Mouse (Mus musculus) stomach, embryonic 16.5 days (tissue): Measurements from ENCODE around the gene Folr1. TPM values are rescaled to one million over a fixed set of nuclear protein-coding genes. Genes with fewer than 3 reads are reported as not detected.

Experiments
- ATAC-seq: fragments of 200-750 bp; cut with Nextera tagmentation; 2 replicates; pipeline ENCODE4 v1.8.0; 2017; ENCODE audit warnings: moderate number of reproducible peaks, moderate TSS enrichment; ENCODE audit not compliant: insufficient read depth, low FRiP score
- H3K27ac ChIP-seq: fragments of 300-500 bp; sonication (generic); 2 replicates; pipeline ENCODE4 v1.5.1; 2014; ENCODE audit warnings: low read length
- H3K27me3 ChIP-seq: fragments of 300-500 bp; sonication (generic); 2 replicates; pipeline ENCODE4 v1.6.1; 2014; ENCODE audit warnings: low read length, control low read depth, mixed read lengths; ENCODE audit not compliant: control insufficient read depth, insufficient read depth
- H3K36me3 ChIP-seq: fragments of 300-500 bp; sonication (generic); 2 replicates; pipeline ENCODE4 v1.6.1; 2014; ENCODE audit warnings: low read length; ENCODE audit not compliant: control insufficient read depth, insufficient read depth
- H3K4me1 ChIP-seq: fragments of 300-500 bp; sonication (generic); 2 replicates; pipeline ENCODE4 v1.6.1; 2014; ENCODE audit warnings: low read length, control low read depth, mixed read lengths; ENCODE audit not compliant: control insufficient read depth, insufficient read depth
- H3K4me2 ChIP-seq: fragments of 300-500 bp; sonication (generic); 2 replicates; pipeline ENCODE4 v1.6.1; 2014; ENCODE audit warnings: low read depth, low read length, mixed read lengths
- H3K4me3 ChIP-seq: fragments of 300-500 bp; sonication (generic); replicated peaks from 2 replicates; pipeline ENCODE4 v1.5.1; 2014; ENCODE audit warnings: mild to moderate bottlenecking, low read length
- H3K9ac ChIP-seq: fragments of 300-500 bp; sonication (generic); 2 replicates; pipeline ENCODE4 v1.6.1; 2014; ENCODE audit warnings: low read length
- H3K9me3 ChIP-seq: fragments of 300-500 bp; sonication (generic); replicated peaks from 2 replicates; pipeline ENCODE4 v1.6.1; 2016; ENCODE audit warnings: low read length, control low read depth; ENCODE audit not compliant: control insufficient read depth
- WGBS: fragments of 180-500 bp; shearing (Covaris S2); extraction: QIAGEN DNeasy Blood & Tissue Kit; methylation state at CpG from one replicate; pipeline ENCODE4 v1.1.7; 2014; 5-methylcytosine and 5-hydroxymethylcytosine counted together
- polyA plus RNA-seq: library from polyadenylated mRNA; unstranded; fragments of >200 nt; fragmentation: Nextera tagmentation; extraction: Ambion mirVana; gene quantifications from 2 replicates; pipeline ENCODE4 v1.2.1, GENCODE M21; 2015

The Folr1 gene
- polyA plus RNA-seq, 1 experiment from 2014 or later, result 14.3 TPM

- no peaks in the 10 kb centered on the region for H3K36me3 ChIP-seq
- H3K4me3 ChIP-seq, result no peak overlapping the region
- H3K9ac ChIP-seq, result no peak overlapping the region
- no peak overlapping the region for H3K27ac ChIP-seq
- no peak overlapping the region for H3K4me2 ChIP-seq
- ATAC-seq, result no peak
- H3K9me3 ChIP-seq, result no peaks in the 10 kb centered on the region
- H3K4me1 ChIP-seq, result no peaks in the 10 kb centered on the region
- 74% methylated on average over 4 of the region's 4 CpGs for WGBS
- no peaks in the 10 kb centered on the region for H3K27me3 ChIP-seq
These were observed 10.3 kb upstream of the Folr1 start for GRCm38 (mm10) chr7:101880855-101881254.

GRCm38 (mm10) chr7:101875978-101876377 lies 5.4 kb upstream of the Folr1 start:
- Histone ChIP-seq H3K4me3 (no peak overlapping the region), H3K4me2 (no peak overlapping the region), H3K9ac (no peak overlapping the region), H3K9me3 (no peaks in the 10 kb centered on the region), H3K27me3 (no peaks in the 10 kb centered on the region), H3K4me1 (no peaks in the 10 kb centered on the region), H3K27ac (no peak overlapping the region), H3K36me3 (no peaks in the 10 kb centered on the region)
- 89% methylated on average over 1 of the region's 1 CpGs for WGBS
- no peak for ATAC-seq

GRCm38 (mm10) chr7:101871296-101871695 lies 708 bp upstream of the Folr1 start:
- Histone ChIP-seq H3K4me1 (no peaks in the 10 kb centered on the region), H3K9me3 (no peaks in the 10 kb centered on the region), H3K36me3 (no peaks in the 10 kb centered on the region), H3K27ac (no peak overlapping the region), H3K4me2 (no peak overlapping the region), H3K27me3 (no peaks in the 10 kb centered on the region), H3K9ac (no peak overlapping the region), H3K4me3 (no peak overlapping the region)
- ATAC-seq, result no peak
- WGBS, result 77% methylated on average over 3 of the region's 3 CpGs

GRCm38 (mm10) chr7:101869163-101869500 lies 1.5 kb downstream of the Folr1 start:
- Histone ChIP-seq H3K4me3 (no peak overlapping the region), H3K4me2 (no peak overlapping the region), H3K27me3 (no peaks in the 10 kb centered on the region), H3K9me3 (no peaks in the 10 kb centered on the region), H3K36me3 (no peaks in the 10 kb centered on the region), H3K4me1 (no peaks in the 10 kb centered on the region), H3K27ac (no peak overlapping the region), H3K9ac (no peak overlapping the region)
- ATAC-seq, result no peak
- WGBS, result 70% methylated on average over 7 of the region's 7 CpGs

GRCm38 (mm10) chr7:101868241-101869162 lies 2.1 kb downstream of the Folr1 start:
- H3K9ac ChIP-seq, result no peak overlapping the region
- ATAC-seq, result no peak

GRCm38 (mm10) chr7:101867482-101867881 lies 3.1 kb downstream of the Folr1 start:
- Histone ChIP-seq H3K9ac (no peak overlapping the region), H3K4me3 (no peak overlapping the region), H3K9me3 (no peaks in the 10 kb centered on the region), H3K36me3 (no peaks in the 10 kb centered on the region), H3K4me1 (no peaks in the 10 kb centered on the region), H3K4me2 (no peak overlapping the region), H3K27ac (no peak overlapping the region), H3K27me3 (no peaks in the 10 kb centered on the region)
- ATAC-seq, result no peak
- 91% methylated on average over 4 of the region's 4 CpGs for WGBS

More at GRCm38 (mm10) chr7:101868241-101869162, 2.1 kb downstream of the Folr1 start:
- H3K27me3 ChIP-seq, result no peaks in the 10 kb centered on the region
- H3K36me3 ChIP-seq, result no peaks in the 10 kb centered on the region
- no peak overlapping the region for H3K4me2 ChIP-seq
- no peak overlapping the region for H3K4me3 ChIP-seq
- no peaks in the 10 kb centered on the region for H3K4me1 ChIP-seq
- H3K27ac ChIP-seq, result no peak overlapping the region
- 68% methylated on average over 13 of the region's 13 CpGs for WGBS
- H3K9me3 ChIP-seq, result no peaks in the 10 kb centered on the region

GRCm38 (mm10) chr7:101866491-101867265 lies 3.9 kb downstream of the Folr1 start:
- no peak for ATAC-seq

GRCm38 (mm10) chr7:101863415-101863814 lies 7.2 kb downstream of the Folr1 start, which contains the start of gene Anapc15:
TSS of gene Anapc15 (plus strand) at chr7:101863715.
- Histone ChIP-seq H3K9me3 (no peaks in the 10 kb centered on the region), H3K9ac (no peak within 1 kb of the TSS), H3K4me3 (no peak within 1 kb of the TSS), H3K27me3 (no peaks in the 10 kb centered on the region), H3K4me1 (no peaks in the 10 kb centered on the region; the same call in 1 of the 2 replicates), H3K4me2 (no peak within 1 kb of the TSS), H3K27ac (no peak within 1 kb of the TSS), H3K36me3 (no peaks in the 10 kb centered on the region)
- 65% methylated on average over 3 of the region's 3 CpGs for WGBS
- no peak for ATAC-seq

More at GRCm38 (mm10) chr7:101866491-101867265, 3.9 kb downstream of the Folr1 start:
- Histone ChIP-seq H3K9me3 (no peaks in the 10 kb centered on the region), H3K36me3 (no peaks in the 10 kb centered on the region), H3K4me3 (no peak overlapping the region), H3K27me3 (no peaks in the 10 kb centered on the region), H3K27ac (no peak overlapping the region), H3K9ac (no peak overlapping the region), H3K4me2 (no peak overlapping the region), H3K4me1 (no peaks in the 10 kb centered on the region)
- 77% methylated on average over 11 of the region's 11 CpGs for WGBS

GRCm38 (mm10) chr7:101862291-101862690 lies 8.3 kb downstream of the Folr1 start:
- WGBS, result 61% methylated on average over 3 of the region's 3 CpGs
- Histone ChIP-seq H3K4me1 (no peaks in the 10 kb centered on the region; the same call in 1 of the 2 replicates), H3K4me3 (no peak overlapping the region), H3K27me3 (no peaks in the 10 kb centered on the region), H3K9me3 (no peaks in the 10 kb centered on the region), H3K36me3 (no peaks in the 10 kb centered on the region), H3K27ac (no peak overlapping the region), H3K4me2 (no peak overlapping the region), H3K9ac (no peak overlapping the region)
- no peak for ATAC-seq
